Mouse (Mus musculus): Measurements from ENCODE around the gene Pdzd7. TPM values are rescaled to one million over a fixed set of nuclear protein-coding genes. Genes with fewer than 3 reads are reported as not detected.

Pdzd7 gene
- polyA plus RNA-seq, 2 experiments: 0.26 to 0.85 TPM

DNA sequence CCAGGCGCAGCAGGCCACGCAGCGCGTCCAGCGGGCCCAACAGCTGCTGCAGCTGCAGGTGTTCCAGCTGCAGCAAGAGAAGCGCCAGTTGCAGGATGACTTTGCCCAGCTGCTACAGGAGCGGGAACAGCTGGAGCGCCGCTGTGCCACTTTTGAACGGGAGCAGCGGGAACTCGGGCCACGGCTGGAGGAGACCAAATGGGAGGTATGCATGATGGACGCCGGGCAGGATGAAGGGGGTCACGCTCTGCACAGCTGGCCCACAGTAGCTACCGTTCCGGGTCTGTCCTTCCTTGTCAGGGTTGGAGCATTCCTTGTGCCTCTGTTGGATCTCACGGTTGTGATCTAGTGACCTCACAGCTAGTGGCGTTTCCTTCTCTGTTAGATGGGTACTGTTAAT, 20.7 kb downstream of the Pdzd7 start:
- Histone ChIP-seq H3K27ac (replicated peaks; ENCODE audit: low read depth, low read length) (no peak overlapping the region), H3K27me3 (ENCODE audit: control insufficient read depth, insufficient read depth, low read length) (no peaks in the 10 kb centered on the region), H3K36me3 (ENCODE audit: control insufficient read depth, insufficient read depth, low read length) (peaks cover 80% of the 10 kb centered on the region), H3K4me3 (replicated peaks; ENCODE audit: low read length) (no peak overlapping the region), H3K4me1 (ENCODE audit: control insufficient read depth, insufficient read depth, low read length) (peaks cover 17% of the 10 kb centered on the region), H3K9me3 (ENCODE audit: control insufficient read depth, low read length) (no peaks in the 10 kb centered on the region), H3K9ac (ENCODE audit: low read depth, low read length, severe bottlenecking) (no peak overlapping the region), H3K4me2 (replicated peaks; ENCODE audit: low read depth, low read length, severe bottlenecking) (no peak overlapping the region)
- TF ChIP-seq POLR2A (IDR thresholded peaks at IDR 0.05; ENCODE audit: borderline replicate concordance, extremely low read depth, insufficient read depth, insufficient read length): no peak
- ATAC-seq (ENCODE audit: low FRiP score, low read depth) (peak; percentile 16; the same call in 1 of the 2 replicates), DNase-seq (ENCODE audit: low spot score) (no peak)
- WGBS: 89% methylated on average over 20 of the region's 20 CpGs

- Histone ChIP-seq H3K4me1 (ENCODE audit: control insufficient read depth, insufficient read depth, low read length) (peaks cover 21% of the 10 kb centered on the region), H3K36me3 (ENCODE audit: control insufficient read depth, insufficient read depth, low read length) (peaks cover 78% of the 10 kb centered on the region), H3K9ac (ENCODE audit: low read depth, low read length, severe bottlenecking) (no peak overlapping the region), H3K27me3 (ENCODE audit: control insufficient read depth, insufficient read depth, low read length) (no peaks in the 10 kb centered on the region), H3K9me3 (ENCODE audit: control insufficient read depth, low read length) (no peaks in the 10 kb centered on the region), H3K4me2 (replicated peaks; ENCODE audit: low read depth, low read length, severe bottlenecking) (no peak overlapping the region), H3K4me3 (replicated peaks; ENCODE audit: low read length) (no peak overlapping the region), H3K27ac (replicated peaks; ENCODE audit: low read depth, low read length) (no peak overlapping the region)
- WGBS: 84% methylated on average over 8 of the region's 11 CpGs
- ATAC-seq (ENCODE audit: low FRiP score, low read depth): no peak
- TF ChIP-seq POLR2A (IDR thresholded peaks at IDR 0.05; ENCODE audit: borderline replicate concordance, extremely low read depth, insufficient read depth, insufficient read length): no peak
- DNase-seq (ENCODE audit: low spot score): no peak
Observed at GRCm38 (mm10) chr19:45023993-45024392, 21.5 kb downstream of the Pdzd7 start.

DNA sequence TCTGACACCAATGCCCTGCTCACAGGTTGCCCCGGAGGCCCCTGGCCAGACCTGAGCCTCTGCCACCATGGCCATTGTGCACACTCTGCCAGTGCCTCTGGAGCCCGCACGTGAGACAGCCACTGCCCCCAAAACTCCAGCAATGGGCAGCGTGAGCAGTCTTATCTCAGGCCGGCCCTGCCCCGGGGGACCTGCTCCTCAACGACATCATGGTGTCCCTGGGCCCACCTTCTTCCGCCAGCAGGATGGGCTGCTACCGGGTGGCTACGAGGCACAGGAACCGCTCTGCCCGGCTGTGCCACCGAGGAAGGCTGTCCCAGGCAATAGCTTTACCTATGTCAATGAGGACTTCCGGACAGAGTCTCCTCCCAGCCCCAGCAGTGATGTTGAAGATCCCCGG, 24.2 kb downstream of the Pdzd7 start:
- Histone ChIP-seq H3K4me1 (ENCODE audit: control insufficient read depth, insufficient read depth, low read length) (peaks cover 31% of the 10 kb centered on the region), H3K4me2 (replicated peaks; ENCODE audit: low read depth, low read length, severe bottlenecking) (no peak overlapping the region)
- no peak for ATAC-seq (ENCODE audit: low FRiP score, low read depth)

DNA sequence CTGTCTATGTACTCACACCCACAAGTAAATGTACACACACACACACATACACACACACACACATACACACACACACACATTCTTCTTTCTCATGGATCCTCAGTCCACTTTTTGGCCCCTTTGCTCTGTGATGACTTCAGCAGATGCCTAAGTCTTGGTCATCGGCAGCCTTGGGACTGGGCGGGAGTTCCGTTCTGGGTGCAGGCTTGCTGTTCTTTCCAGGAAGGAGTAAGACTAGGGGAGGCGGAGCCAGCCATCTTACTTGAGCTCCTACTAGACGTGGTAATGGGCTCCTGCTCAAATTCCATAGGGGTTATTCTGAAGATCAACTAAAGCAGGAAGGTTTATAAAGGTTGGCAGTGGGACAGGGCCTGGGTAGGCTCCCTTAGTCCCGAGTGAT, 25.2 kb downstream of the Pdzd7 start:
- H3K36me3 ChIP-seq (ENCODE audit: control insufficient read depth, insufficient read depth, low read length): peaks cover 42% of the 10 kb centered on the region
- H3K4me2 ChIP-seq (replicated peaks; ENCODE audit: low read depth, low read length, severe bottlenecking): peak overlapping the region; percentile 22; the same call in 1 of the 2 replicates

More for the DNA sequence above, 24.2 kb downstream of the Pdzd7 start:
- Histone ChIP-seq H3K27me3 (ENCODE audit: control insufficient read depth, insufficient read depth, low read length) (no peaks in the 10 kb centered on the region), H3K27ac (replicated peaks; ENCODE audit: low read depth, low read length) (no peak overlapping the region), H3K9me3 (ENCODE audit: control insufficient read depth, low read length) (no peaks in the 10 kb centered on the region), H3K4me3 (replicated peaks; ENCODE audit: low read length) (no peak overlapping the region), H3K9ac (ENCODE audit: low read depth, low read length, severe bottlenecking) (peak overlapping the region; percentile 8; the same call in 1 of the 2 replicates), H3K36me3 (ENCODE audit: control insufficient read depth, insufficient read depth, low read length) (peaks cover 52% of the 10 kb centered on the region)
- no peak for DNase-seq (ENCODE audit: low spot score)
- WGBS: 95% methylated on average over 15 of the region's 15 CpGs
- TF ChIP-seq POLR2A (IDR thresholded peaks at IDR 0.05; ENCODE audit: borderline replicate concordance, extremely low read depth, insufficient read depth, insufficient read length): no peak

DNA sequence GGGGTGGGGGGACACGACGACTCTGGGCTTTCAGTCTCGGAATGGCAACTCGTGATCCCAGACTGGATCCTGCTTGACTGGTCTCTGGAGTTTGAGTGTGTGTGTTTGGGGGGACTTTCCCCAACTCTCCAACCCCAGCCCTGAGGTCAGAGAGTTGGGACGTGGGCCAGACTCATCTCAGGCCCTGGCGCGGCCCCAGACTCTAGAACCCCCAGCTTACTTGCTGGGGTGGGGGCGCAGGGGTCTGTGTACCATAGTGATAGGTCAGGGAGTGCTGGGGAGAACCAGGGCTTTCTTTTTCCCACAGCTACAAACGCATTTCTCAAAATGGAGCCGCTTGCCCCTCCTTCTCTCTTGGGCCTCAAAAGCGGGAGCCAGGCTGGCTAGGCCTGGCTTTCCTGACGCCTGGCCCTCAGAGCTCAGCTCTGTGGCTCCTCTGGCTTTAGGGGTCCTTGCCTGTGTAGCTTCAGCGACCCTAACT, 27.1 kb downstream of the Pdzd7 start:
- peaks cover 49% of the 10 kb centered on the region for H3K4me1 ChIP-seq (ENCODE audit: control insufficient read depth, insufficient read depth, low read length)
- no peaks in the 10 kb centered on the region for H3K9me3 ChIP-seq (ENCODE audit: control insufficient read depth, low read length)
- peaks cover 24% of the 10 kb centered on the region for H3K36me3 ChIP-seq (ENCODE audit: control insufficient read depth, insufficient read depth, low read length)
- DNase-seq (ENCODE audit: low spot score): peak; percentile 52
- WGBS: 2% methylated on average over 10 of the region's 13 CpGs
- H3K4me2 ChIP-seq (replicated peaks; ENCODE audit: low read depth, low read length, severe bottlenecking): peak overlapping the region; percentile 96
- peak overlapping the region; percentile 99 for H3K27ac ChIP-seq (replicated peaks; ENCODE audit: low read depth, low read length)
- no peaks in the 10 kb centered on the region for H3K27me3 ChIP-seq (ENCODE audit: control insufficient read depth, insufficient read depth, low read length)
- H3K9ac ChIP-seq (ENCODE audit: low read depth, low read length, severe bottlenecking): peak overlapping the region; percentile 80
- peak overlapping the region; percentile 73 for H3K4me3 ChIP-seq (replicated peaks; ENCODE audit: low read length)
- TF ChIP-seq POLR2A (IDR thresholded peaks at IDR 0.05; ENCODE audit: borderline replicate concordance, extremely low read depth, insufficient read depth, insufficient read length): no peak
- ATAC-seq (ENCODE audit: low FRiP score, low read depth): no peak

More for the DNA sequence above, 25.2 kb downstream of the Pdzd7 start:
- Histone ChIP-seq H3K4me1 (ENCODE audit: control insufficient read depth, insufficient read depth, low read length) (peaks cover 34% of the 10 kb centered on the region), H3K27ac (replicated peaks; ENCODE audit: low read depth, low read length) (no peak overlapping the region), H3K9me3 (ENCODE audit: control insufficient read depth, low read length) (no peaks in the 10 kb centered on the region), H3K4me3 (replicated peaks; ENCODE audit: low read length) (no peak overlapping the region), H3K27me3 (ENCODE audit: control insufficient read depth, insufficient read depth, low read length) (no peaks in the 10 kb centered on the region), H3K9ac (ENCODE audit: low read depth, low read length, severe bottlenecking) (peak overlapping the region; percentile 8; the same call in 1 of the 2 replicates)
- no peak for TF ChIP-seq POLR2A (IDR thresholded peaks at IDR 0.05; ENCODE audit: borderline replicate concordance, extremely low read depth, insufficient read depth, insufficient read length)
- WGBS: 51% methylated on average over 6 of the region's 6 CpGs
- DNase-seq (ENCODE audit: low spot score) (no peak), ATAC-seq (ENCODE audit: low FRiP score, low read depth) (no peak)

Data from limb, embryonic 14.5 days (tissue).